Mouse (Mus musculus) frontal cortex, postnatal 10 days (tissue): ENCODE data around the gene Kxd1.

Experiments used
- DNase-seq, 2 experiments: peaks; one replicate each; pipeline ENCODE4 v3.0.0; 2022; ENCODE audit warnings: low spot score in 2 of 2, mixed read lengths in 1 of 2

Kxd1 gene

GRCm38 (mm10) chr8:70547762-70548161, 20.0 kb upstream of the Kxd1 start:
- no peak for DNase-seq

GRCm38 (mm10) chr8:70546412-70546811, 18.7 kb upstream of the Kxd1 start:
- DNase-seq: no peak

- DNase-seq: no peak
These were observed 16.5 kb upstream of the Kxd1 start for GRCm38 (mm10) chr8:70544200-70544687.

- no peak for DNase-seq
These were observed 13.3 kb upstream of the Kxd1 start for GRCm38 (mm10) chr8:70541081-70541480.

GRCm38 (mm10) chr8:70540507-70541071, 12.8 kb upstream of the Kxd1 start:
- no peak for DNase-seq

GRCm38 (mm10) chr8:70540013-70540506, 12.3 kb upstream of the Kxd1 start:
- DNase-seq: no peak

- peak; percentile 99 to 100 for DNase-seq
These were observed 11.5 kb upstream of the Kxd1 start, which contains the start of gene Ell for GRCm38 (mm10) chr8:70539077-70539813. Ell (plus strand) TSS chr8:70539457.

GRCm38 (mm10) chr8:70538633-70539076, 10.9 kb upstream of the Kxd1 start:
- DNase-seq: peak; percentile 99 to 100

GRCm38 (mm10) chr8:70538024-70538579, 10.3 kb upstream of the Kxd1 start:
- peak in 1 of 2 experiments; percentile 72 for DNase-seq

GRCm38 (mm10) chr8:70535701-70536100, 7.9 kb upstream of the Kxd1 start:
- DNase-seq: no peak

GRCm38 (mm10) chr8:70535221-70535620, 7.5 kb upstream of the Kxd1 start:
- DNase-seq: no peak

GRCm38 (mm10) chr8:70534281-70534680, 6.5 kb upstream of the Kxd1 start:
- DNase-seq: no peak

GRCm38 (mm10) chr8:70530314-70530713, 2.6 kb upstream of the Kxd1 start:
- DNase-seq: no peak

GRCm38 (mm10) chr8:70529741-70530161, 2.0 kb upstream of the Kxd1 start:
- DNase-seq: no peak

GRCm38 (mm10) chr8:70529299-70529698, 1.5 kb upstream of the Kxd1 start:
- no peak for DNase-seq

GRCm38 (mm10) chr8:70528182-70528797, 534 bp upstream of the Kxd1 start:
- no peak for DNase-seq

GRCm38 (mm10) chr8:70527111-70527511, 645 bp downstream of the Kxd1 start:
- no peak for DNase-seq

- peak; percentile 92 to 95 for DNase-seq
These were observed 5.0 kb downstream of the Kxd1 start for GRCm38 (mm10) chr8:70522592-70523403.

- no peak for DNase-seq
These were observed 8.2 kb downstream of the Kxd1 start for GRCm38 (mm10) chr8:70519606-70520005.

GRCm38 (mm10) chr8:70519043-70519442, 8.7 kb downstream of the Kxd1 start:
- DNase-seq: no peak

- no peak for DNase-seq
These were observed 9.7 kb downstream of the Kxd1 start for GRCm38 (mm10) chr8:70517940-70518643.
